Mouse (Mus musculus) gonadal fat pad, adult 2 months (tissue): ENCODE results near the gene Bri3. TPM values are rescaled to one million over a fixed set of nuclear protein-coding genes. Genes with fewer than 3 reads are reported as not detected.
"Not testable (repeated sequence)": the region's sequence is repeated elsewhere in the genome, so short reads cannot be mapped to it uniquely, and the experiment has no call there.

ENCODE experiments used
- DNase-seq: peaks from one replicate; pipeline ENCODE4 v3.0.0-alpha.2; 2012; ENCODE audit warnings: low read depth
- polyA plus RNA-seq: library from polyadenylated mRNA; depleted of rRNA; stranded (reverse); fragments of >200 nt; gene quantifications from 2 replicates; pipeline ENCODE4 v1.2.3, GENCODE M21; 2012

The Bri3 gene
- polyA plus RNA-seq, 1 experiment, result 108 TPM

- no peak for DNase-seq
Measured at GRCm38 (mm10) chr5:144294908-144295307, 50.7 kb downstream of the Bri3 start.

- DNase-seq, result no peak
Measured at GRCm38 (mm10) chr5:144295357-144295756, 51.1 kb downstream of the Bri3 start.

DNA sequence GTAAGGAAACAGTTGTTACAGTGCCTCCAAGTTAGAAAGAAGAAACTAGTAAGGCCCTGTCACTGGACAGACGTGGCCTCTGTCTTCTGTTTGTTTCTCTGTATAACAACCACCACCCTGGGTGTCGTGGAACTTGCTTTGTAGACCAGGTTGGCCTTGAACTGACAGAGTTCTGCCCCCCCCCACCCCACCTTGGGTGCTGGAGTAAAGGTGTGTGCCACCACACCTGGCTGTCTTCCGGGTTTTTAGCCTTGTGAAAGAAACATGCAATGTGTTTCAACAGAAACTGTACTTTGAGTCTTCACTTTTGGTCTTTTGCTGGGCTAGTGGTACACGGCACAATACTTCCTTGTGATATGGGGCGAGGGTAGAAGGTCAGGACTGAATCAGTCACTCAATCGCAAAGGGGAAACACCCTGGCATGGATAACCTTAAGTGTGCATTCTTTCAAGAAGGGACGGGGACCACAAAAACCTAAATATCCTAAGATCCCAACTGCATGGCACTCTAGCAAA is 51.9 kb downstream of the Bri3 start:
- no peak for DNase-seq

- no peak for DNase-seq
Measured at GRCm38 (mm10) chr5:144303071-144303470, 58.8 kb downstream of the Bri3 start.

- no peak for DNase-seq
Measured at GRCm38 (mm10) chr5:144308929-144309328, 64.7 kb downstream of the Bri3 start.

DNA sequence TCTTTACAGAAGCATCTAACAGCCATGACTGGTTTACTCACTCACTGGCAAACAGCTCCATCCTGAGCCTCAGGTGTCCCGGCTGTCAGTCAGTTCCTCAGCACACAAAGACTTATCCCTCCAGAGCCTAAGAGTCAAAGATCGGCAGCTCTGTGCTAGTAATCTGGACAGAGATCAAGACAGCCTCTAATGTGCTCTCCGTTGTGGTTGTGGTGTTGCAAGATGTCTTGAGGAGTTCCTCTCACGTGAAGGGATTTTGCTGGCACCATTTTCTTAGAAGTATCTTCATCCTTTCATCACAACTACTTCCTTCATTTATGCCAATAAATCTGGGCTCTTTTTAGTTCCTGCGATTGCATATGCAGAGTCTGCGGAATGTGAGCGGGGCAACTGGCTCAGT is 67.9 kb downstream of the Bri3 start:
- DNase-seq, result no peak

DNA sequence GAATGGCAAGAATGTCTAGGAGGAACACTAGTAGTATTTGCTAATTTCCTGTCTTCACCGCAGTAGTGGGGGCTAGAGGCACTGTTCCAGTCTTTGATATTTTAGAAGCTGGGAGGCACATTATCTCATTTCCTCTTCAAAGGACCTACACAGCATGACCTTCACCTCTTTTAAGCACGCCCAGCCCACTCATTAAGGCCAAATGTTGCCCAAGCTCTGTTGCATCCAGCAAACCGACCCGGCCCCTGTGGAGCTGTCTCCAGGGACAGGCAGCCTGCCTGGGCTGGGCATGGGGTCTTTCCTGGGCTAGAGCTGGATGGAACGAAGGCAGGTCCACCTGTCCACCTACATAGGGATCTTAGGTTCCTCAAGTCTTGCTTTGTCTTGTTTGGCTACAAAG is 69.1 kb downstream of the Bri3 start:
- no peak for DNase-seq

GRCm38 (mm10) chr5:144314731-144315494 is 70.7 kb downstream of the Bri3 start:
- no peak for DNase-seq

GRCm38 (mm10) chr5:144316442-144316841 is 72.2 kb downstream of the Bri3 start:
- DNase-seq, result no peak

DNA sequence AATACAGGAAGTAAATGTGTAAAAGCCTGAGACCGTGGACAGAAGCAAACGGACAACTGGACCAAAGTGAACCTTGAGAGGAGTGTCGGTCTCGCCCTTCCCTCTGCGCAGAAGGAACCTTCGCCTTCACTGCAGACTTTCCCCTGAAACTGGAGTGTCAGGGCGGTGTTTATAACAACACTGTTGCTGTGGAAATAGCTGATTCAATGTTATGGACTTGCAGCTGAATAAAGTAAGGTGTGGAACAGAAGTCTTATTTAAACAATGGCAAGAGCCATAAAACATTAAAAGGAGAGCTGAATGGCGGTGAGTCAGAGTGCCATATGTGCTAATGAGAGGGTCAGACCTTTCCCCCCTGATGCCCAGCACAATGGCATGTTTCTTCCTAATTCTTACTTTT is 73.2 kb downstream of the Bri3 start:
- no peak for DNase-seq

DNA sequence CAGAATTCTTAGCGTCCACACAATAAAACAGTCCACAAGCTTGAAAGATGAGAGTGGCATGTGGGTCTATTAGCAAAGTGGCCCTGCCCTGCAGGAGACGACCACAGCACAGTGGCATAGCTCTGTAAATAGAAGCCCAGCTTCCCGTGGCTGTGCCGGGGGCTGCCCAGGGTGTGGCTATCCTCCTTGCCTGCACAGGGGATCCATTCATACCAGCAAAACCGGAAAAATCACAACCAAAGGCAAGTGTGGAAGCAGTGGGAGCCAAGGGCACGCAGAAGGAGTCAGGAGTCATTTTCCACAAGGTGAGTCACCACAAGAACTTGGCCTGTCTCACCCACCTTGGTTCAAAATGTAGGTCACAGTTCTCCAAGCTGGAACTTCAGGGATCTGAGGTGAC is 74.0 kb downstream of the Bri3 start:
- no peak for DNase-seq

DNA sequence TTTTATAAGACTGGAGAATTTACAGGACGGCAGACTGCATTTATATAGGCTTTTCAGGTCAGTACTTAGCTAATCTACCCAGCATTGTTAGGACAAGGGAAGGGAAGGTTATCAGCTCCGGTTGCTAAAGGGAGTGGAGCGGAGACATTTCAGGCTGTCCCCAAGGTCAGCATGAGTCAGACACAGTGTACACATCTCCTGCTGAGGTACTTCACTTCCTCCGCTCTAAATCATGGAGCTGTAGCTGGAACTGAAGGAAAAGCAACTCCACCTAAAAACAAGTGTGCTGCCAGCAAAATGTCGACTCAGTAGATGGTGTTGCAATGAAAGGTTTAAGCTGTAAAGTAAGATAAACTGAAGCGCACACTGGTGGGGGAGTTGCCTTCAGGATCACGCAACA is 77.4 kb downstream of the Bri3 start:
- DNase-seq, result no peak

DNA sequence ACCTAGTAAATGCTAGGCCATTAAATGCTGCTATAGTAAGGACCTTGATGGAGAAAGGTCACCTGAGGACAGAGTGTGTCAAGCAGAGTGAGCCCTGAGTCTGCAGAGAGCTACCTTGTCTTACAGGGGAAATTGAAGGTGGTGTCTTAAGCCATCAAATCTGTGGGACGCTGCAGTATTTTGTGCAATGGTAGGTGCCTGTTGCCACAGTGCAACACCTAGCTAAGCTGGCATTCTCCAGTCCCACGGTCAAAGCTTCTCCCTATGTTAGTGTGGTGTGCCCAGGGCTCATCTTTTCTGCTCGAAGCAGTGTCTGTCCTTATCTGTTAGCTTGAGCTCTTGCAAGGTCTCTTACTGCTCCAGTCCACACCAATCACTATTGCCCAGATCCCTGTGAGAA is 78.5 kb downstream of the Bri3 start:
- DNase-seq, result no peak

DNA sequence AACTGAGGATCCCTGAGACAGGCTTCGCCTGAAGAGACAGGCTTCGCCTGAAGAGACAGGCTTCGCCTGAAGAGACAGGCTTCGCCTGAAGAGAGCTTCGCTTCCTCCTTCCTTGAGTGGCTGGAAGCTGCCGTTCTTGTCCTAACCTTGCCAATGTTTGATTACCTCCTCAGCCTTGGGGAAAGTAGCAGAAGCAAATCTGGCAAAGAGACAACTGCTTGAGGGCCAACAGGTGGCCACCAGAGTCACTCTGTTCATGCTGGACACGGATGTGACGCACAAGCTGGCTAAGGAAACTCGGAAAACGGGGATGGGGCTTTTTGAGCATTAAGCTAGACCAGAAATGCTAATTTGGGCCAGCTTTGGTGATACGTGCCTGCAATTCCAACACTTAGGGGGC is 89.8 kb downstream of the Bri3 start:
- DNase-seq, result no peak

DNA sequence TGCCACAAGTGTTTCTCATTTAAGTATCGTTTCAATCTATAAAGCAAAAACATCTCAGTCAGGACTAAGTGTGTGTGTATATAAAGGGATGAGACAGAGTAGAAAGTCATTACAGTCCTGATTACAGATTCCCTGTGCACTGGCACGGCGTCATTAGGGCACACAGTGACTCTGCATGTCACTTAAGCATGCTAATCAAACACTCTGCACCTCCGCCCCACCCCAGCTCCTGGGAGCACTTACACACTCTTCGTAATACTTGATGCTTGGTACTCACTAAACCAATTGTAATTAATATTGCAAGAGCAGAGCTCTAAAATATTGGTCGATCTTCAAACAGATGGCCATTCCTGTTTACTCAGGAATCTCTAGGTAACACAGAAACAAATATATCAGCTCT is 91.1 kb downstream of the Bri3 start:
- DNase-seq, result not testable (repeated sequence)

DNA sequence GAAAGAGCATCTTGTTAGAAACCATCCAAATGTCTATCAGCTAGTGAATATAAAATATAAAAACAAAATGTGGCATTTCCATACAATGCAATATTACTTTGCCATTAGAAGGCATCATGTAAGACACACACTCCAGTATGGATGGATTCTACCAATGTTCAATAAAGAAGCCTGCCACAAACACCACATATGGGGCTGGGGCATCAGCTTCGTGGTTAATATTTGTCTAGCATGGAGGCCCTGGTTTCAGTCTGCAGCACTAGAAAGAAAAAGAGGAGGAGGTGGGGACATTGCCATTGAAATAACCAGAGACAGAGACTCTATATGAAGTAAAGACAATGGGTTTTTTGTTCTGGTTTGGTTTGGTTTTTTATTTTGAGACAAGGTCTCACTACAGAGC is 94.5 kb downstream of the Bri3 start:
- no peak for DNase-seq

DNA sequence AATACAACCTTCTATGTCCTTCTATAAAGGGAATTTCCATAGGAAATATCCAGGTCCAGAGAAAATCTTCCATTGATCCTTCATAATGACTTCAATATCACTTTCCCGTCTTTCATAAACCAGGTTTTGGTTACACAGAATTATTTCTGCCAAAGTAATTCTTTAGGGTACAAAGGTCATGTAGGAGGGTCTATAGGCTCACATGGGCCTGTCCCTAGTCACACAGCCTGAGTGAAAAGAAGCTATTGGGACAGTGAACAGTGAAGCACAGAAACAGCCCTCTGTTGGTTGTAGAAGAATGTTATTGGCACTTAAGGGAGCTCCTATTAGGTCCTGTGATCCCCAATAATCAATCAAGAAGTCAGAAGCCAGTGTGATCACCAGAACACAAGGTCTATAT is 96.8 kb downstream of the Bri3 start:
- no peak for DNase-seq

- no peak for DNase-seq
Measured at GRCm38 (mm10) chr5:144344592-144344991, 100.4 kb downstream of the Bri3 start.

- no peak for DNase-seq
Measured at GRCm38 (mm10) chr5:144351185-144351584, 106.9 kb downstream of the Bri3 start.

GRCm38 (mm10) chr5:144352250-144353047 is 108.2 kb downstream of the Bri3 start:
- DNase-seq, result no peak

DNA sequence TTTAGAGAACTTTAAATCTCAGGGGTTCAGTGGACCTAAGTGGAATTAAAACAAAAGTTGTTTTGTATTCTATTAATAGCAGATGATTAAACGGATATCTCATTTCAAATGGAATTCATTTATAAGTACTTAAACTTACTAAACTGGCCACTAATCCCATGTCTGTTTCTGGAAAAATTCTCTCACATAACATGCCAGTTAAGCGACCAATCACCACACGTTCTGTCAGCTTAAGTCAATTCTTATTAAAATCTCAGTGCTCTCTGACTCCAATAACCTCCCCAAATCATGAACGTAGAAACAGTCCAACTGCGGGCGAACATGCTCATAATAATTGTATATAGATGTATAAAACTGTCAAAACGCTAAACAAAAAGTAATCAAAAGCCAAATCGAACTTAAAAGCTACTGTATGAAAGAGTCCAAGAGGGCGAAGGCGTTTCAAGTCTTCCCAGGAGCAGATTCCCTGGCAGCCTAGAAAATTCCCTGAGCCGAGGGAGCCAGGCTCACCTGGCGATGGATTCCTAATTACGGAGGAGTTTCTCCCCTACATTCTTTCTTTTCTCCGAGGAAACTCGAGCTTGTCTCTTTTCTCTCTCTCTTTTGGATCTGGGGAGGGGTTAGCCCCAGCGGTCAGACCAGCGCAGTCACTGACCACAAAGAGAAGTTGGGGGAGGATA is 112.7 kb downstream of the Bri3 start:
- DNase-seq, result no peak

GRCm38 (mm10) chr5:144357551-144357880 is 113.3 kb downstream of the Bri3 start:
- no peak for DNase-seq
